Mouse (Mus musculus) colon, adult 2 months (tissue): ENCODE results near the gene Prss53. TPM values are rescaled to one million over a fixed set of nuclear protein-coding genes. Genes with fewer than 3 reads are reported as not detected.

Experiments
- polyA plus RNA-seq: library from polyadenylated mRNA; depleted of rRNA; stranded (reverse); fragments of >200 nt; gene quantifications from 2 replicates; pipeline ENCODE4 v1.2.3, GENCODE M21; 2012; rRNA removed

Gene Prss53
- polyA plus RNA-seq, result 5.0 and 5.2 TPM in 2 replicates

GRCm38 (mm10) chr7:127890798-127891197 is at the start of gene Prss53:
Gene Prss53 (minus strand): TSS chr7:127890970.

DNA sequence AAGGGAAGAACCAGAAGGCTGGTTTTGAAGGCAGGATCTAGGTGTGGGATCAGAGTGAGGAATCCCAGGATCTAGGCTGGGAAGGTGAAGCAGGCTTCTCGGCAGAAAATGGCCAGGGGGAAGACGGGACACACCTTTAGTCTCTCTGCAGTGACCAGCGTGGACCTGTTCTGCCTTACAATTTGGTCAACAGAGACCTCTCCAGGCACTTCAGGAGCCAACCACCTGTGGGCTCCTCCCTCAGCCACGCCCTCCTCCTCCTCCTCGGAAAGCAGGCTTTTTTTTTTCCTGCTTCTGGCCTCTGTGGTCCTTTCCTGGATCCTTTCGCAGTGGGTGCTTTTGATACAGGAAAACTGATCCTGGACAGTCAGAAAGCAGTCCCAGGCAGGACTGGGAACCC is 39.2 kb upstream of the Prss53 start, which contains the start of gene Prss8:
Gene Prss8, minus strand, starts transcription at position 182 of the 400 bp plus-strand sequence.

GRCm38 (mm10) chr7:127912190-127912871 is 21.6 kb upstream of the Prss53 start, which contains the start of gene Kat8:
Gene Kat8 (plus strand): TSS chr7:127912516.

DNA sequence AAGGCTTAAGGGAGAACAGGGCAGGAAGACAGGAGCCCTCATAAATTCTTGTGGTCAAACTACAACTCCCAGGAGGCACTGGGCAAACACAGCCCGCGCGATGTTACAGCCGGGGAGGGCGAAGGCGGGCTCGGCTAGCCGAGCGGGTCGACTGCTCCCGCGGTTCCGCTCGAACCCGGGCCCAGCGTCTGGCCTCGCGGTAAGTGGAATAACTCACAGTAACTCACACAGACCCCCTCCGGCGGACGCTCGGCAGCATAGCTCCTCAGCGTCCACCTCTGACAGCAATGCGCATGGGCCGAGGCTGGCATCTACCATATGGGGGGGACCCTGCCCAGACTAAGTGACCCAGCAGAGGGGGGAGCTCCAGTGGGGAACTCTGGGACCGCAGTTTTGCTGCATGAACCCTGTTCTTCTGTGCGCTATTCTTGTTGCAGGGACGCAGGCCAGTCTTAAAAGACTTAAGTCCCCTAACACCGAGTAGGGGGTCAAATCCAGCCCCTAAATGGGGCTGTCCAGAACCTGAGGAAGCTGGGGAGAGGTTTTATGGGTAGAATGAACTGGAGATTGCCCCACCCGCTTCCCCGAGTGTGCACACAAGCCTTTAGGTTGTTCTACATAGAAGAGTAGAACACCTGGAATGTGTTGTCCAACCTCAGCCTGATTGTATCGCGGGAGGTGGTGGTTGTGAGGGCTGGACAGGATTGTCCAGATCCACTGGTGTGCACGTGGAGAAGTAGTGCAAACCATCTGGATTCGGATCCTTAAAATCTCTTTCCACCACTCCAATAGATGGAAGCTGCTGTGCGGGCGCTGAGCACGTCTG is 13.4 kb upstream of the Prss53 start, which contains the start of gene Bckdk:
Gene Bckdk, plus strand, starts transcription at position 112 of the 826 bp plus-strand sequence.

DNA sequence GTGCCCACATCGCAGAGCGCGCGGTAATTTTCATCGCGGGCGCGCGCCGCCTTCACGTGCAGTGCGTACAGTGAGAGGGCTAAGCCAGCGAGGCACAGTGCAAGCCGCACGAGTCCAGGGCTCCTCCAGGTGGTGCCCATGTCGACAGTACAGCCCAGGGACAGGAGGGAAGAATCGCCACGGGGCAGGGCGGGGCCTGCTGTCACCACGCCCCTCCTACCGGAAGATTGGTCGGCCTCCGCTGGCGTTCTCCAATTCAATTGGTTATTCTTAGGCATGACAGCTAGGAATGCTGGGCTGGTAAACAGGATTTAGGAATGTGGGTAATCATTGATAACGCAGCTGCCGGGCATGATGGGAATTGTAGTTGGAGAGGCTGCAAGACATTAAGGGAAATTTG is 4.7 kb upstream of the Prss53 start, which contains the start of the genes Gm21974 and Vkorc1:
Gene Gm21974, minus strand, starts transcription at position 13 of the 400 bp plus-strand sequence.
Gene Vkorc1, minus strand, starts transcription at position 176 of the 400 bp plus-strand sequence.

DNA sequence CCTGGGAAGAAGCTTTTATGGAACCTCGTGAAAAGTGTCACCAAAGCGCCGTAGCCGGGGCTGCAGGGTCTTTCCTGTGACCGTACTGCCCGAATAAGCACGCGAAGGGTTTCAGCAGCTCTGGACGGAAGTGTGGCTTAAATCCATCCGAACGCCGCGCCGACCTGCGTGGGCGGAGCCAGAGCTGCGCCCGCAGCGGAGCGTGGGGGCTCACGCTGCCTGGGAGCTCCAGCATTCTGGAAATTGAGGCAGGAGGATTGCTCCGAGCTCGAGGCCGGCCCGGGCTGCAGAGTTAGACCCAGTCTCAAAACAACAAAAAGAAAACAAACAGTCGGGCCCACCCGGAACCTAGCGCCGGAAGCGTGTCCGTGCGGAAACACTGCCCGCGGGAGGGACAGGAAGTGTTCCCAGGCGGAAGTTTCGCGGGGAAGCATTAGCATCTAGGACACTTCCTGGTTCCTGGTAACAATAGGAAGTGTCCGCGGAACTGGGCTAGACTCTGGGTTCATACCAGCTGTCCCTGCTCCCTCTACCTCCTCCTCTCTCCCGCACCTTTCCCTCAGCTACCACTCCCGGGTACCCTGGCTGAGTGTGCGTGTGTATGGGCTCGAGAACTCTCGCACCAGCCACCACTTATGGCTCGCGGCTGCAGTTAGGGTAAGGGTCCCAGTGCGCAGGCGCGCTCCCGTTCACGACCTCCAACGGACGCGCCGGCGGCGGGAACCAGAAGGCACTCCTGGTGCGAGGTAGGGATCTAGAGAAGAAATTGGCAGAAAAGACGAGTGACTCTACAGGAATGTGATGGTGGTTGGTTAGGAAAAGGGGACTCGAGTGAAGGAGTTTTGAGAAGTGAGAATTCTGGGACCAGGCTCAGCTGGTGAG is 14.1 kb downstream of the Prss53 start, which contains the start of gene Zfp668:
Gene Zfp668, minus strand, starts transcription at position 362 of the 882 bp plus-strand sequence.

DNA sequence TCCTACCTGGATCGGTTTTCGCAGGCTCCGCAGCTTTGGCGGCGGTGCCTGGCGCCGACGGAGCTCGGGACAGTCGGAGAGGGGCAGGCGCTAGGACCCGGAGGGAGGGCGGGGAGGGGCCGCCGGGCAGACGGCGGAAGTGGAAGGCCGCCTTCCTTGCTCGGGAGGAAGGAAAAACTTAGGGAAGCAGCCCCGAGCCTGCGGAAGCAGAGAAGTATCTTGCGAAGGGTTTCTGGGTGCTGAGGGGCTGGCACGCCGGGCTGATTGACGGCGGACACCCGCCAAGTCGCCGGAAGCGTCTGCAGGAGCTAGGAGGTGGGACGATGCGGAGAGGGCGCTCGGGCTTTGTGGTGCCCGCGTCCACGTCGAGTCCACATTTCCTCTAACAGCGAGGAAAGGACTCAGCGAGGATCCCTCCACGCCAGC is 14.7 kb downstream of the Prss53 start, which contains the start of gene Zfp646:
Gene Zfp646, plus strand, starts transcription at position 181 of the 426 bp plus-strand sequence.

Other genes with a start within 250 kb of the Prss53 start
- gene Bcl7c, start 182.0 kb downstream of the Prss53 start, polyA plus RNA-seq, result 30.5 and 30.6 TPM in 2 replicates
- gene Ctf1, start 178.2 kb downstream of the Prss53 start, polyA plus RNA-seq, result 17.1 and 23.7 TPM in 2 replicates
- gene Ctf2, start 158.8 kb downstream of the Prss53 start, polyA plus RNA-seq, result not detected in 2 replicates
- 47.9 and 56.8 TPM in 2 replicates for gene Fbxl19, start 146.4 kb downstream of the Prss53 start, polyA plus RNA-seq
- gene Orai3, start 121.2 kb downstream of the Prss53 start, polyA plus RNA-seq, result 35.4 and 46.9 TPM in 2 replicates
- gene Setd1a, start 114.3 kb downstream of the Prss53 start, polyA plus RNA-seq, result 8.2 and 9.2 TPM in 2 replicates
- 0.86 TPM in 1 of 2 replicates, not detected in the other for gene Gm49388, start 105.4 kb downstream of the Prss53 start, polyA plus RNA-seq
- gene Hsd3b7, start 90.4 kb downstream of the Prss53 start, polyA plus RNA-seq, result 64.8 and 84.2 TPM in 2 replicates
- gene Stx4a, start 66.7 kb downstream of the Prss53 start, polyA plus RNA-seq, result 61.1 and 76.4 TPM in 2 replicates
- gene Stx1b, start 66.4 kb downstream of the Prss53 start, polyA plus RNA-seq, result 3.9 and 4.8 TPM in 2 replicates
- gene Zfp646, start 14.7 kb downstream of the Prss53 start, polyA plus RNA-seq, result 20.2 and 20.8 TPM in 2 replicates
- gene Zfp668, start 14.1 kb downstream of the Prss53 start, polyA plus RNA-seq, result 6.5 and 7.7 TPM in 2 replicates
- gene Gm21974, start 4.5 kb upstream of the Prss53 start, polyA plus RNA-seq, result not detected in 2 replicates
- 136 and 159 TPM in 2 replicates for gene Vkorc1, start 4.6 kb upstream of the Prss53 start, polyA plus RNA-seq
- gene Bckdk, start 13.1 kb upstream of the Prss53 start, polyA plus RNA-seq, result 74.3 and 95.0 TPM in 2 replicates
- gene Kat8, start 21.5 kb upstream of the Prss53 start, polyA plus RNA-seq, result 9.7 and 12.9 TPM in 2 replicates
- 119 and 136 TPM in 2 replicates for gene Prss8, start 39.1 kb upstream of the Prss53 start, polyA plus RNA-seq
- gene Prss36, start 55.8 kb upstream of the Prss53 start, polyA plus RNA-seq, result 7.5 and 10.7 TPM in 2 replicates
- gene Fus, start 76.5 kb upstream of the Prss53 start, polyA plus RNA-seq, result 156 and 158 TPM in 2 replicates
- 407 and 442 TPM in 2 replicates for gene Pycard, start 102.9 kb upstream of the Prss53 start, polyA plus RNA-seq
- 18.5 and 21.0 TPM in 2 replicates for gene Trim72, start 113.0 kb upstream of the Prss53 start, polyA plus RNA-seq
- gene Itgam, start 171.7 kb upstream of the Prss53 start, polyA plus RNA-seq, result 4.3 and 4.7 TPM in 2 replicates
- gene Gm49368, start 171.7 kb upstream of the Prss53 start, polyA plus RNA-seq, result 0.10 TPM in 1 of 2 replicates, not detected in the other
- 3.5 and 3.6 TPM in 2 replicates for gene Itgax, start 238.6 kb upstream of the Prss53 start, polyA plus RNA-seq